Mouse (Mus musculus): ENCODE data around the gene Lrrc51. TPM values are rescaled to one million over a fixed set of nuclear protein-coding genes. Genes with fewer than 3 reads are reported as not detected.

Gene Lrrc51
- polyA plus RNA-seq, 1 experiment from 2014 or later = 9.8 TPM

- no peaks in the 10 kb centered on the region for H3K27me3 ChIP-seq
- H3K4me1 ChIP-seq = peaks cover 12% of the 10 kb centered on the region
- H3K4me2 ChIP-seq (replicated peaks) = peak within 1 kb of the TSS; percentile 66
- H3K9ac ChIP-seq = peak within 1 kb of the TSS; percentile 89
- H3K27ac ChIP-seq = peak within 1 kb of the TSS; percentile 96
- peak within 1 kb of the TSS; percentile 76 for H3K4me3 ChIP-seq
- H3K36me3 ChIP-seq = peaks cover 12% of the 10 kb centered on the region
- no peaks in the 10 kb centered on the region for H3K9me3 ChIP-seq
- WGBS = under 1% methylated on average over 61 of the region's 61 CpGs
- ATAC-seq (ENCODE audit: insufficient number of reproducible peaks, insufficient read depth, low FRiP score, low TSS enrichment) = peak; percentile 96
Observed at GRCm38 (mm10) chr7:101905561-101906286, 28.0 kb downstream of the Lrrc51 start, which contains the start of gene Lamtor1. Lamtor1 (plus strand) TSS chr7:101905904.

GRCm38 (mm10) chr7:101902846-101903245 is 30.8 kb downstream of the Lrrc51 start:
- Histone ChIP-seq H3K4me1 (peaks cover 7% of the 10 kb centered on the region), H3K27me3 (no peaks in the 10 kb centered on the region), H3K4me2 (replicated peaks) (no peak overlapping the region), H3K9me3 (no peaks in the 10 kb centered on the region), H3K4me3 (no peak overlapping the region), H3K27ac (no peak overlapping the region), H3K9ac (no peak overlapping the region), H3K36me3 (no peaks in the 10 kb centered on the region)
- no peak for ATAC-seq (ENCODE audit: insufficient number of reproducible peaks, insufficient read depth, low FRiP score, low TSS enrichment)

GRCm38 (mm10) chr7:101901969-101902368 is 31.7 kb downstream of the Lrrc51 start:
- H3K27me3 ChIP-seq = no peaks in the 10 kb centered on the region
- no peak overlapping the region for H3K9ac ChIP-seq
- H3K4me2 ChIP-seq (replicated peaks) = no peak overlapping the region
- WGBS = 93% methylated on average over 10 of the region's 10 CpGs
- H3K4me1 ChIP-seq = peaks cover 10% of the 10 kb centered on the region
- no peak for ATAC-seq (ENCODE audit: insufficient number of reproducible peaks, insufficient read depth, low FRiP score, low TSS enrichment)
- H3K27ac ChIP-seq = no peak overlapping the region
- H3K9me3 ChIP-seq = no peaks in the 10 kb centered on the region
- H3K4me3 ChIP-seq = no peak overlapping the region
- H3K36me3 ChIP-seq = no peaks in the 10 kb centered on the region

- no peak overlapping the region for H3K27ac ChIP-seq
- WGBS = 87% methylated on average over 16 of the region's 16 CpGs
- H3K4me3 ChIP-seq = no peak overlapping the region
- ATAC-seq (ENCODE audit: insufficient number of reproducible peaks, insufficient read depth, low FRiP score, low TSS enrichment) = no peak
- H3K4me1 ChIP-seq = 0 out of 2 replicates have a peak, but pooled peaks cover 5% of the 10 kb centered on the region
- no peaks in the 10 kb centered on the region for H3K36me3 ChIP-seq
- H3K9me3 ChIP-seq = no peaks in the 10 kb centered on the region
- H3K4me2 ChIP-seq (replicated peaks) = no peak overlapping the region
- H3K27me3 ChIP-seq = no peaks in the 10 kb centered on the region
- no peak overlapping the region for H3K9ac ChIP-seq
Observed at GRCm38 (mm10) chr7:101900331-101901097, 33.2 kb downstream of the Lrrc51 start.

GRCm38 (mm10) chr7:101896104-101897066 is 37.3 kb downstream of the Lrrc51 start:
- H3K9me3 ChIP-seq = no peaks in the 10 kb centered on the region
- H3K27ac ChIP-seq = peak overlapping the region; percentile 84
- H3K36me3 ChIP-seq = no peaks in the 10 kb centered on the region
- WGBS = under 1% methylated on average over 57 of the region's 57 CpGs
- peak; percentile 98 for ATAC-seq (ENCODE audit: insufficient number of reproducible peaks, insufficient read depth, low FRiP score, low TSS enrichment)
- 0 out of 2 replicates have a peak, but pooled peaks cover 5% of the 10 kb centered on the region for H3K4me1 ChIP-seq
- no peaks in the 10 kb centered on the region for H3K27me3 ChIP-seq
- peak overlapping the region; percentile 56 for H3K9ac ChIP-seq
- peak overlapping the region; percentile 43 for H3K4me3 ChIP-seq
- peak overlapping the region; percentile 49 for H3K4me2 ChIP-seq (replicated peaks)

GRCm38 (mm10) chr7:101895695-101896094 is 38.0 kb downstream of the Lrrc51 start:
- Histone ChIP-seq H3K4me1 (0 out of 2 replicates have a peak, but pooled peaks cover 5% of the 10 kb centered on the region), H3K4me3 (peak overlapping the region; percentile 43), H3K9ac (peak overlapping the region; percentile 47; the same call in 1 of the 2 replicates), H3K27me3 (no peaks in the 10 kb centered on the region), H3K36me3 (no peaks in the 10 kb centered on the region), H3K27ac (peak overlapping the region; percentile 67), H3K4me2 (replicated peaks) (peak overlapping the region; percentile 39), H3K9me3 (no peaks in the 10 kb centered on the region)
- WGBS = 36% methylated on average over 9 of the region's 9 CpGs
- ATAC-seq (ENCODE audit: insufficient number of reproducible peaks, insufficient read depth, low FRiP score, low TSS enrichment) = no peak

- H3K9me3 ChIP-seq = no peaks in the 10 kb centered on the region
- H3K27me3 ChIP-seq = no peaks in the 10 kb centered on the region
- no peak overlapping the region for H3K4me2 ChIP-seq (replicated peaks)
- no peak overlapping the region for H3K27ac ChIP-seq
- WGBS = 76% methylated on average over 4 of the region's 4 CpGs
- H3K36me3 ChIP-seq = no peaks in the 10 kb centered on the region
- H3K4me1 ChIP-seq = no peaks in the 10 kb centered on the region
- no peak overlapping the region for H3K9ac ChIP-seq
- no peak for ATAC-seq (ENCODE audit: insufficient number of reproducible peaks, insufficient read depth, low FRiP score, low TSS enrichment)
- H3K4me3 ChIP-seq = no peak overlapping the region
Observed at GRCm38 (mm10) chr7:101888460-101888859, 45.2 kb downstream of the Lrrc51 start.

- Histone ChIP-seq H3K27ac (no peak overlapping the region), H3K9ac (no peak overlapping the region), H3K9me3 (no peaks in the 10 kb centered on the region), H3K27me3 (no peaks in the 10 kb centered on the region), H3K4me3 (no peak overlapping the region), H3K4me2 (replicated peaks) (no peak overlapping the region), H3K4me1 (no peaks in the 10 kb centered on the region), H3K36me3 (no peaks in the 10 kb centered on the region)
- WGBS = 89% methylated on average over 6 of the region's 6 CpGs
- ATAC-seq (ENCODE audit: insufficient number of reproducible peaks, insufficient read depth, low FRiP score, low TSS enrichment) = no peak
Observed at GRCm38 (mm10) chr7:101886274-101886673, 47.4 kb downstream of the Lrrc51 start.

GRCm38 (mm10) chr7:101884160-101884559 is 49.5 kb downstream of the Lrrc51 start:
- 95% methylated on average over 4 of the region's 4 CpGs for WGBS
- Histone ChIP-seq H3K36me3 (no peaks in the 10 kb centered on the region), H3K27me3 (no peaks in the 10 kb centered on the region), H3K4me3 (no peak overlapping the region), H3K27ac (no peak overlapping the region), H3K4me2 (replicated peaks) (no peak overlapping the region), H3K4me1 (no peaks in the 10 kb centered on the region), H3K9me3 (no peaks in the 10 kb centered on the region), H3K9ac (no peak overlapping the region)
- no peak for ATAC-seq (ENCODE audit: insufficient number of reproducible peaks, insufficient read depth, low FRiP score, low TSS enrichment)

GRCm38 (mm10) chr7:101882413-101883154 is 51.1 kb downstream of the Lrrc51 start:
- Histone ChIP-seq H3K36me3 (no peaks in the 10 kb centered on the region), H3K4me2 (replicated peaks) (no peak overlapping the region), H3K4me1 (no peaks in the 10 kb centered on the region), H3K27me3 (no peaks in the 10 kb centered on the region), H3K4me3 (no peak overlapping the region), H3K9me3 (no peaks in the 10 kb centered on the region), H3K27ac (no peak overlapping the region), H3K9ac (no peak overlapping the region)
- WGBS = 67% methylated on average over 9 of the region's 9 CpGs
- no peak for ATAC-seq (ENCODE audit: insufficient number of reproducible peaks, insufficient read depth, low FRiP score, low TSS enrichment)

- Histone ChIP-seq H3K4me2 (replicated peaks) (no peak overlapping the region), H3K4me1 (no peaks in the 10 kb centered on the region), H3K36me3 (no peaks in the 10 kb centered on the region), H3K9ac (no peak overlapping the region), H3K9me3 (no peaks in the 10 kb centered on the region), H3K27ac (no peak overlapping the region), H3K27me3 (no peaks in the 10 kb centered on the region), H3K4me3 (no peak overlapping the region)
- WGBS = 81% methylated on average over 4 of the region's 4 CpGs
- no peak for ATAC-seq (ENCODE audit: insufficient number of reproducible peaks, insufficient read depth, low FRiP score, low TSS enrichment)
Observed at GRCm38 (mm10) chr7:101880855-101881254, 52.8 kb downstream of the Lrrc51 start.
